Mouse (Mus musculus) spleen, adult 2 months (tissue): ENCODE measurements around the gene Phox2b. TPM values are rescaled to one million over a fixed set of nuclear protein-coding genes. Genes with fewer than 3 reads are reported as not detected.

ENCODE experiments used
- DNase-seq, 2 experiments: peaks; one replicate each; pipeline versions ENCODE4 v3.0.0 to v3.0.0-alpha.2; 2012 to 2021; ENCODE audit warnings: low spot score in 2 of 2, low read depth in 1 of 2
- H3K27ac ChIP-seq: fragments of 200-500 bp; 2 replicates; pipeline ENCODE4 v1.5.1; 2012; ENCODE audit warnings: low read length, inconsistent platforms; ENCODE audit not compliant: insufficient read depth
- H3K27me3 ChIP-seq: fragments of 200-500 bp; 2 replicates; pipeline ENCODE4 v1.6.1; 2012; ENCODE audit warnings: mild to moderate bottlenecking, moderate library complexity, low read length, inconsistent platforms; ENCODE audit not compliant: control insufficient read depth, insufficient read depth
- H3K36me3 ChIP-seq: fragments of 200-500 bp; 2 replicates; pipeline ENCODE4 v1.6.1; 2012; ENCODE audit warnings: mild to moderate bottlenecking, low read length, inconsistent platforms; ENCODE audit not compliant: control insufficient read depth, insufficient read depth
- H3K4me1 ChIP-seq: fragments of 200-500 bp; 2 replicates; pipeline ENCODE4 v1.6.1; 2011; ENCODE audit warnings: inconsistent platforms; ENCODE audit not compliant: control insufficient read depth, insufficient read depth, insufficient read length
- H3K4me3 ChIP-seq: fragments of 200-500 bp; 2 replicates; pipeline ENCODE4 v1.5.1; 2011; ENCODE audit warnings: mild to moderate bottlenecking, inconsistent platforms; ENCODE audit not compliant: insufficient read depth, insufficient read length; ENCODE audit errors: extremely low read depth
- CTCF ChIP-seq: fragments of 200-500 bp; IDR thresholded peaks from 2 replicates; pipeline ENCODE4 v1.5.1; 2011; ENCODE audit warnings: mild to moderate bottlenecking, inconsistent platforms; ENCODE audit not compliant: insufficient read depth, insufficient read length, insufficient replicate concordance; ENCODE audit errors: extremely low read depth
- POLR2A ChIP-seq: fragments of 200-500 bp; IDR thresholded peaks from 2 replicates; pipeline ENCODE4 v1.6.1; 2011; ENCODE audit warnings: low read depth, low read length, inconsistent platforms
- WGBS: fragments of 180-500 bp; shearing (Covaris S2); methylation state at CpG from one replicate; pipeline ENCODE4 v1.1.7; 2018; 5-methylcytosine and 5-hydroxymethylcytosine counted together
- polyA plus RNA-seq: library from polyadenylated mRNA; depleted of rRNA; stranded (reverse); fragments of >200 nt; gene quantifications from 2 replicates; pipeline ENCODE4 v1.2.3, GENCODE M21; 2012; rRNA removed

The Phox2b gene
- not detected in 2 replicates for polyA plus RNA-seq

- Histone ChIP-seq H3K36me3 (no peaks in the 10 kb centered on the region), H3K27me3 (peaks cover 31% of the 10 kb centered on the region), H3K27ac (no peak within 1 kb of the TSS), H3K4me3 (no peak within 1 kb of the TSS), H3K4me1 (no peaks in the 10 kb centered on the region; the same call in 1 of the 2 replicates)
- no peak for DNase-seq
- TF ChIP-seq POLR2A (no peak), CTCF (no peak)
- WGBS = 11% methylated on average over 16 of the region's 16 CpGs
These were observed at the start of gene Phox2b for GRCm38 (mm10) chr5:67098733-67099323. Gene Phox2b, minus strand, starts transcription at chr5:67099301.

- no peak overlapping the region for H3K27ac ChIP-seq
- no peaks in the 10 kb centered on the region for H3K4me1 ChIP-seq
- DNase-seq = no peak
- H3K4me3 ChIP-seq = no peak overlapping the region
- H3K27me3 ChIP-seq = no peaks in the 10 kb centered on the region
- TF ChIP-seq CTCF = no peak
- TF ChIP-seq POLR2A = no peak
- H3K36me3 ChIP-seq = no peaks in the 10 kb centered on the region
- WGBS = 73% methylated on average over 4 of the region's 4 CpGs
These were observed 43.5 kb upstream of the Phox2b start for GRCm38 (mm10) chr5:67142622-67143021.

GRCm38 (mm10) chr5:67139052-67140015, 40.2 kb upstream of the Phox2b start:
- DNase-seq = no peak
- no peaks in the 10 kb centered on the region for H3K36me3 ChIP-seq
- TF ChIP-seq CTCF (no peak), POLR2A (no peak)
- 85% methylated on average over 25 of the region's 25 CpGs for WGBS
- H3K4me3 ChIP-seq = no peak overlapping the region
- no peaks in the 10 kb centered on the region for H3K27me3 ChIP-seq
- H3K27ac ChIP-seq = no peak overlapping the region
- H3K4me1 ChIP-seq = no peaks in the 10 kb centered on the region

GRCm38 (mm10) chr5:67138643-67139042, 39.5 kb upstream of the Phox2b start:
- no peak for DNase-seq
- no peak overlapping the region for H3K4me3 ChIP-seq
- WGBS = 64% methylated on average over 8 of the region's 8 CpGs
- H3K27me3 ChIP-seq = no peaks in the 10 kb centered on the region
- H3K4me1 ChIP-seq = no peaks in the 10 kb centered on the region
- no peaks in the 10 kb centered on the region for H3K36me3 ChIP-seq
- H3K27ac ChIP-seq = no peak overlapping the region
- TF ChIP-seq CTCF (no peak), POLR2A (no peak)

- Histone ChIP-seq H3K36me3 (no peaks in the 10 kb centered on the region), H3K27ac (no peak overlapping the region), H3K4me1 (no peaks in the 10 kb centered on the region), H3K4me3 (no peak overlapping the region), H3K27me3 (no peaks in the 10 kb centered on the region)
- TF ChIP-seq POLR2A (no peak), CTCF (no peak)
- no peak for DNase-seq
- WGBS = 19% methylated on average over 6 of the region's 6 CpGs
These were observed 35.6 kb upstream of the Phox2b start for GRCm38 (mm10) chr5:67134698-67135097.

- no peaks in the 10 kb centered on the region for H3K27me3 ChIP-seq
- TF ChIP-seq CTCF (no peak), POLR2A (no peak)
- WGBS = 91% methylated on average over 2 of the region's 2 CpGs
- no peaks in the 10 kb centered on the region for H3K4me1 ChIP-seq
- no peak for DNase-seq
- no peak overlapping the region for H3K27ac ChIP-seq
- no peaks in the 10 kb centered on the region for H3K36me3 ChIP-seq
- no peak overlapping the region for H3K4me3 ChIP-seq
These were observed 32.6 kb upstream of the Phox2b start for GRCm38 (mm10) chr5:67131671-67132070.

GRCm38 (mm10) chr5:67106261-67106660, 7.2 kb upstream of the Phox2b start:
- WGBS = 86% methylated on average over 2 of the region's 2 CpGs
- H3K27me3 ChIP-seq = 0 out of 2 replicates have a peak, but pooled peaks cover 4% of the 10 kb centered on the region
- H3K4me1 ChIP-seq = no peaks in the 10 kb centered on the region
- H3K36me3 ChIP-seq = no peaks in the 10 kb centered on the region
- no peak for DNase-seq
- no peak overlapping the region for H3K27ac ChIP-seq
- H3K4me3 ChIP-seq = no peak overlapping the region
- no peak for TF ChIP-seq POLR2A
- TF ChIP-seq CTCF = no peak
